Mouse (Mus musculus): ENCODE measurements around the gene Ncor1.
"Not testable (repeated sequence)": the region's sequence is repeated elsewhere in the genome, so short reads cannot be mapped to it uniquely, and the experiment has no call there.

Ncor1 gene

DNA sequence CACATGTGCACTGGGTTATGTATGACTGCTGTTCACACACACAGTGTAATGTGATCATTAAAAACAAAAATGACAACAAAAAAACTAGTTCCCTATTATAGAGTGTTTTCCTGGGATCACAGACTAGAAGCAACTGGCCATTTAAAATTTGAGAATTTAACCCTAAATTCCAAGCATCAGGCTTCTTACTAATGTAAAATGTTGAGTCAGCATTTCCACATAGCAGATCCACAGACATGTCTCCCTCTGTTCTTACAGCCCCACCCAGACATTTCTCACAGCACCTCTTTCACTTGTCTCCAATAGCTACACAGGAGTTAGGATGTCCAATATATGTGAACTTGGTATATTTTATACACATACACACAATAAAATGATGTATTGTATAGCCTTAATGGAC is 88.4 kb downstream of the Ncor1 start:
- no peak for DNase-seq (ENCODE audit: low read depth in 1 of 2, low spot score in 2 of 2)

DNA sequence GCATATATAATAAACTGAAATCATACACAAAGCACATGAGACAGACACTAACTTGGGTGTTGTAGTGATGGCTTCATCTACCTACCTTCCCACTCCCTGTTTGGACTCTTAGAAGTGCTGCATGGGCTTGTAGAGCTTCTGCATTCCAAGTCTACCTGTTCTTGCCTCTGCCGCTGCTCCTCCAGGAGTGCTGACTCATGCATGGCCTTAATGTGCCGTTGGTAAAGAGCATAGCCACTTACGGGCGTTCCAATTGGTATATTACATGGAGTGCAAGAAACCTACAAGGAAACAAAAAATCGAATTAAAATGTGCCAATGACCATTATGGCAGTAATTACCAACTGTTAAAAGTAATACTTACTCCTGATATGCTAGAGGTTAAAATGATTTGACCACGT is 91.5 kb downstream of the Ncor1 start:
- no peak for DNase-seq (ENCODE audit: low read depth in 1 of 2, low spot score in 2 of 2)

DNA sequence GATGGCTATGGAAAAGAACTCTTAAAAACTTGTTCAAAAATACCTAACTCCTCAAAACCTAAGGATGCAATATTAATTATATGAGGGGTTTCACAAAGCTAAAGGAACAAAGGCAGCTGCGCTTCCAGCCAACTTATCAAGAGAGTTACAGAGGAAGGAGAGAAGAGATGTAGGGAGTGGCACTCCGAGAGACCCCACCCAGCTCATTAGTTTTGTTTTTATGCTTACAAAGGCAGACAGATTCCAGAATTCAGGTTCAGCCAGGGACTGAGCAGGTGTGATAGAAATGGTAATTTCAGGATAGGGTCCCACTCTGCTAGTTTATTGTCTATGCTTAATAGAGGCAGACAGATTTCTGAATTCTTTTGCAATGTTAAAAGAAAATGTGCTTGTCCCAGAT is 103.1 kb downstream of the Ncor1 start:
- DNase-seq (ENCODE audit: low read depth in 1 of 2, low spot score in 2 of 2) = no peak

DNA sequence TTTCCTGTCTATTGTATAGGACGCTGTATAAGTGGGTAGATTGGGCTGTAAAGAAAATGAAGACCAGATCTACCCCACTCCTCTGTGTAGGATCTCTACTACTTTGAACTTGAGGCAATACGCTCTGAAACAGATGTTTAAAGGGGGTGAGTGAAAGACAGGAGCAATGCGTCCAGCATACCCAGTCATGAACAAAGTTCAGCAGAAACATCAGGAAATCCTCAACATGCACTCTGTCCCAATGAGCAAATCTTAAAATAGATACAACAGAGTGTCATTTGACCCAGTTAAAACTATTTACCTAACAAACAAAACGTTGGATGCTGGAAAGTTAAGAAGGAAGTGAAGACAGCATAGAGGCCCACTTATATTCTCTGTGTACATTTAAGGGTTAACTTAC is 106.4 kb downstream of the Ncor1 start:
- DNase-seq (ENCODE audit: low read depth in 1 of 2, low spot score in 2 of 2) = no peak

DNA sequence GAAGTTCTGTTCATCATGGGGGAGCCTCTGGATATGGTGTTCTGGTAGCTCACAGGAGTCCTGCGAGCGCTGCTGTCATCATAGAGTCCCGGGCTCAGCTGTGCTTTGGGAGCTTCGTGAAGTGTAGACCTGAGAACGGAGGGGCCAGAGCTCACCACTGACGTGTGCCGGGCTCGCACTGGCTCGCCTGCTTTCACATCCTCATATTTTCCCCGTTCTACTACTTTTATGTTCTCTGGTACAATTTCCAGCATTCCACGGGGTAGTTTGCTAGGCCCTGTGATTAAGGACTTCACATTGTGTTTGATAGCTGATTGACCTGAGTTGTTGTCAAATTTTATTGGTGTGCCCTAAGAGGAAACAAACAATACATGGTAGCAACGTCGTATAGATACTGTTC is 115.3 kb downstream of the Ncor1 start:
- no peak for DNase-seq (ENCODE audit: low read depth in 1 of 2, low spot score in 2 of 2)

DNA sequence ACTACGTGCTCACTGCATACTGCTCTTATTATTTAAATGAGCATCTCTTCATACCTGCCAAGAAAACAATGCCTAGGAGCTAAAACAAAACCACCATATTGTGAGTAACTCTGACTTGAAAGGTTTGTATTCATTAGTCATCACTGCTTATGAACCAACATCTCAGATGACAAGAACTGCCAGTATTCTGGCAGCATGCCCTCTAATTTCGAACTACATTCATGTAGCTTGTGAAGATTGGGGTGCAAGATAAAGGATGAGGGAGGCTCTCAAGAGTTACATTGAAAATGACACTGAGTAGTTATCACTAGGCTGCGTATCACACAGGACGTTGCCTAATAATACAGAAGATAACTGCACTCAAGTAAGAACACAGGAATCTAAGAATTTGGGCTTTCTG is 126.1 kb downstream of the Ncor1 start:
- no peak for DNase-seq (ENCODE audit: low read depth in 1 of 2, low spot score in 2 of 2)

DNA sequence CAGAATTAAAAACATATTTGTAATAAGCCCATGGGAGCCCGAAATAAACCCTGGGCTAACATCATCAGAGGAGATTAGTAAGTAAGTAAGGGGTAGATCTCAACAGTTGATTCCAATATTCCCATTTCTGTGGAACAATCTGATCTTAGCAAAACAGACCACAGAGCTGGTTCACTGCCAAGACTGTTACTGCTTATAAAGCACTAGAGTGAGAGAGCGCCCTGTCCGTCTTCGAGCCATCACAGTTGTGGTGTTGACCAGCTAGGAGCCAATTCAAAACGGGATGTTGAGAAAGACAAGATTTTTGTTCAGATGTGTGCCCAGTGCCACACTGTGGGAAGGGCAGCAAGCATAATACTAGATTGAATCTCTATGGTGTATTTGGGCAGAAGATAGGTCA is 127.2 kb downstream of the Ncor1 start:
- DNase-seq (ENCODE audit: low read depth in 1 of 2, low spot score in 2 of 2) = no peak

DNA sequence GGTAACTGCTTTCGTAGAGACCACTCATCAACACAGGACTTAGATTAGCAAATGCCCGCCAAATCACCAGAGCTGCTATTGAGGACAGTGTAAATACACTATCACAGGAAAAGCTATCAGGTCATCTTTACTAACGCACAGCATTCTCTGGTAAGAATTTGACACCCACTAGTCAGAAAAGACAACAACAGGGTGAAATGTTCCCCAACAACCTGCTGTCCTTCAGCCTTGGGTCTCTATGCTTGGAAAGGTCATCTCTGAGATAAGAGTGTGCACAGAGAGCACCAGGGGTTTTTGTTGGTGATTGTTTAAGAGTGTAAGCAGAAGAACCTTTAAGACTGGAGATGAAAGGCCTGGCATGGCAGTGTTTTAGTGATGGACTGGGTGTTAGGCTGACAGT is 134.7 kb downstream of the Ncor1 start:
- DNase-seq (ENCODE audit: low read depth in 1 of 2, low spot score in 2 of 2) = no peak

DNA sequence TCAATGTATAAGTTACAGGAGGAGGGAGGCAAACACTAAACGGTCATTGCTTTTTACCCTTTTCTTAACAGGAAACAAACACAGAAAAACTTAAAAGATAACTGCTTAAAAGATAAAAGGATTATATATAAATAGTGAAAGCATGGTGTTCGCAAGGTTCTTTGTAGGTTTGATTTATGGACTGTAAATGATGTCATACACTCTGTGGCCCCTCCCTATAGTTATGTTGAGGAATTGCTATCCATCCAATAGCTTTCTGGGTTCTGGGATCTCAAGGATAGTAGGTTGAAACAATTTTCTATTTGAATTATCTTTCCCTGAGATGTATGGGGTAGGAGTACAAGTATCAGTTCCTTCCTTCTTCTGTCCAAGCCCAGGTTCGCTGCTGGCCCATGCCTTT is 138.2 kb downstream of the Ncor1 start:
- no peak for DNase-seq (ENCODE audit: low read depth in 1 of 2, low spot score in 2 of 2)

DNA sequence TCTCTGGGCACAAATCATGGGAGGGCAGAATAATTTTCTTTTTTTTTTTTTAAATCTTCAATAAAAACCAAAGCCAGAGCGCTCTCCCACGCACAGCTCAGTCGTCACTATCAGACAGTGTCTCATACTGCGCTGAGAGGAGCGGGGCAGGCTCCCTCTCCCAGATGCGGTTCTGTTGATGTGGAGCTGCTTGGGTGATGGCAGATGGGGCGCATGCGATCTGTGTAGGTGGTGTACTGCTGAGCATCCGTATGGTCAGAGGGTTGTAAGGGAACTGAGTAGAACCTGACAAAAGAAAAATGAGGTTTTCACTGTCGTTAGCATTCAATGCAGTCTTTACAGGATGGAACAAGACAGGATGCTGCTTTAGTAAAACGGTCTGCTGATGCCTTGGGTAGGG is 140.6 kb downstream of the Ncor1 start:
- DNase-seq (ENCODE audit: low read depth in 1 of 2, low spot score in 2 of 2) = no peak

DNA sequence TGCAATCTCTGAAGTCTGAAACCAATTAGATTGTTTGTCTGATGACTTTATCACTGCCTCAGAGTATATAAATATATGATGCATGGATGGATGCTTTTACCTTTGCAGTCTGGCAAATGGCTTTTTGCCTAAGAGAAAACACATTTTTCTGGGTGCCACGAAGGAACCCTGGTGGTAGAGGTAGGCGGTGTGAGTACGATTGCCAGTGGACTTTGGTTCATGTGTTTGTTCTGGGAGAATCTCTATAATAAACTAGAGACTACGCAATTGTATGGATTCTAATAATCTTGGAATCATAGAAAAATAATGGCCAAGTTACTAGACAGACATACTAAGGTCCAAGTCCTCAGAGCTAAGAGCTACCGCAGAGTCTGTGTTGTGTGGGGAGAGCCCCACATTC is 143.4 kb downstream of the Ncor1 start:
- no peak for DNase-seq (ENCODE audit: low read depth in 1 of 2, low spot score in 2 of 2)

DNA sequence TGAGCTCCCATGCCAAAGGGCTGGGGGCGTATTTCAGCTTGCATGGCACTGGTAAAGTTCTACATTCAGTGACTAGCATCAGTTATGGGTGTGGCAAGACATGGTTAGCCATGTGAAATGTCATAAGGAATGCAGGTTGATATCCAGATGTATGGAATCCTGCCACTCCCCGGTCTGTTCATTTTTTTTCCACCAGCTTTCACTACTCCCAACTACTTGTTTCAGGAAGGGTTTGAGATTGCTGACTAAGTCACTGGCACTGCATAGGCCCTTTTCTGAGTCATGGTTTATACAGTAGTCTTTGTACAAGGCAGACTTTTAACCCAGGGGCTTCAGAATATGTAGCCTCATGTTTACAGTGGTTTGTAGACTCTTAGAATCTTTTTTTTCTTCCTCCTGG is 149.0 kb downstream of the Ncor1 start:
- no peak for DNase-seq (ENCODE audit: low read depth in 1 of 2, low spot score in 2 of 2)

DNA sequence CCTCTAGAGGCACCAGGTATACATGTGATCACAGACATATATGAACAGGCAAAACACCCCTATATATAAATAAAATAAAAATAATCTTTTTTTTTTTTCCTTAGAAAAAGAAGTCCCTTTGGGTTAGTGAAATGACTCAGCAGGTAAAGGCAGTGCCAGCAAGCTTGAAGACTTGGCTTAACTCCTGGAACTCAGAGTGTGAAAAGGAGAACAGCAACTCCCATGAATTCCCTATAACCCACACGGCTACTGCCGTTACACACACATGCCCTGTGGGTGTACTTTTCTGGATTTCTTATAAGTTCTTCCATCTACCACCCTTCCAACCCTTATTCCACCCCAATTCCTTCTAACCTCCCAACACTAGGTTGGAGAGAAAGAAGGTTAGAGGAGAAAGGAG is 152.5 kb downstream of the Ncor1 start:
- DNase-seq (ENCODE audit: low read depth in 1 of 2, low spot score in 2 of 2) = no peak

DNA sequence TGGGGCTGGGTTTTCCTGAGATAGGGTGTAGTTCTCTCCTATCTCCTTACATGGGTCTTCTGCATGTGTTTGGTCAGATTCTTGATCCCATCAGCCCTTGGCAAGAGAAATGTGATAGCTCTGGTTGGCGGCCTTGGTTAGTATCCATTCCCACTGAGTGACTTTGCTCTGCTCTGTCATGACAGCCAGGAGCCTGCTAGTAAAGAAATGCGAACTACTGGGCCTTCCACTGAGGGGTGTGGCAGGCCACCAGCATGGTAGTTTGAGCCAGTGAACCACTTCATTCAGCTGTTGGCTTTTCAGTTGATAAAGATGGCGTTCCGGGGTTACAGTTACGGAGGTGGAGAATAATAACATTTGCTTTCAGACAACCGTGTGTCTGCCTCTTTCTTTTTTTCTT is 159.5 kb downstream of the Ncor1 start:
- no peak for DNase-seq (ENCODE audit: low read depth in 1 of 2, low spot score in 2 of 2)

DNA sequence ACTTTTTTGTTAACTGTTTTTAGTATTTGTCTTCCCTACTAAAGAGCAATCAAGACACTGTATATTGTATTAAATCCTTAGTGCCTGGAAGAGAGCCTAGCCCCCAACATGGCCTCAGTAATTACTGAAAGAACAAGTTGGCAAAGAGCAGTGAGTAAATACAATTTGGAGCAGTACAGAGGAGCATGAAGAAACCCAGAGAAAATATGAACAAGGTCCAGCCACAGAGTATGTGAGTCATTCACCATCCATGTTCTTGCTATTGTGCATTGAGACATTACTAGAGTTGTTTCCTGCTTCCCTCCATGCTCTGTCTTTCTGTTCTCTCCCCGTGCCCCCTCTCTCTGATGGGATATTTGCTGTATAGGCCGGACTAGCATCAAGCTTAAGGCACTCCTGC is 164.2 kb downstream of the Ncor1 start:
- no peak for DNase-seq (ENCODE audit: low read depth in 1 of 2, low spot score in 2 of 2)

DNA sequence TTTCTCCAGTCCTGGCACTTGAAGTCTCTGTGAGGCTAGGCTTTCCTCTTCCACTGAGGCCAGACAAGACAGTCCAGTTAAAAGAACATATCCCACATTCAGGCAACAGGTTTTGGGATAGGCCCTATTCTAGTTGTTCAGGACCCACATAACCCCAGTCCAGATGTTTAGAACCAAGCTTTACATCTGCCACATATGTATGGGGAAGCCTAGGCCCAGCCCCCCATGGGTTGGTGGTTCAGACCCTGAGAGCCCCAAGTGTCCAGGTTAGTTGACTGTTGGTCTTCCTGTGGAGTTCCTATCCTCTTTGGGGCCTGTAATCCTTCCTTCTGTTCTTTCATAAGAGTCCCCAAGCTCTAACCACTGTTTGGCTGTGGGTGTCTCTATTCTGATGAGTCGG is 170.6 kb downstream of the Ncor1 start:
- DNase-seq (ENCODE audit: low read depth in 1 of 2, low spot score in 2 of 2) = no peak

DNA sequence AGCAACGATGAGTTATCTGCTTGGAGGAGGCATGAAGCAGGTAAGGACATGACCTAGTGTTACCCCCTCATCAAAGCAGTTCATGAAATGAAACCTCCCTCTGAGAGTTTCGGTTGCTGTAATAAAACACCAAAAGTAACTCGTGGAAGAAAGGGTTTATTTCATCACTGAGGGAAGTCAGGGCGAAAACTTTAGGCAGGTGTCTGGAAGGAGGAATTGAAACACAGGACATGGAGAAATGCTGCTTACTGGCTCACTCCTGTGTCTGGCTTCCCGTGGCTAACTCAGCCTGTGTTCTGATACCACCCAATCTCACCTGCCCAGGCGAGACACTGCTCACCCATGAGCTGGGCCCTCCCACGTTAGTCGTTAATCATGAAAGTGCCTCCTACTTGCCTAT is 173.3 kb downstream of the Ncor1 start:
- no peak for DNase-seq (ENCODE audit: low read depth in 1 of 2, low spot score in 2 of 2)

DNA sequence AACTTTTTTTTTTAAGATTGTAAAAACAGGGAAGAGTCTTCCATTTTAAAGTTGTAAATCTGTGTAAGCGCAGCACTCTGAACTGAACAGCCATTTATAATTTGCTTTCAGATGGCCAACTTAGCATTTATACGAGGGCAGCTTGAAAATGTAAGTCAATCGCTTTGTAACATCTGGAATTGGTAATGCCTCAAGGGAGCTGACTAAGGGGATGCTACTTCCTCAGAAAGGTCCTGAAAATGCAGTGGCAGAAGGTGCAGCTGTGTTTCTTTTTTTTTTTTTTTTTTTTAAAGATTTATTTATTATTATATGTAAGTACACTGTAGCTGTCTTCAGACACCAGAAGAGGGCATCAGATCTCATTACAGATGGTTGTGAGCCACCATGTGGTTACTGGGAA is 174.3 kb downstream of the Ncor1 start:
- DNase-seq (ENCODE audit: low read depth in 1 of 2, low spot score in 2 of 2) = not testable (repeated sequence)

DNA sequence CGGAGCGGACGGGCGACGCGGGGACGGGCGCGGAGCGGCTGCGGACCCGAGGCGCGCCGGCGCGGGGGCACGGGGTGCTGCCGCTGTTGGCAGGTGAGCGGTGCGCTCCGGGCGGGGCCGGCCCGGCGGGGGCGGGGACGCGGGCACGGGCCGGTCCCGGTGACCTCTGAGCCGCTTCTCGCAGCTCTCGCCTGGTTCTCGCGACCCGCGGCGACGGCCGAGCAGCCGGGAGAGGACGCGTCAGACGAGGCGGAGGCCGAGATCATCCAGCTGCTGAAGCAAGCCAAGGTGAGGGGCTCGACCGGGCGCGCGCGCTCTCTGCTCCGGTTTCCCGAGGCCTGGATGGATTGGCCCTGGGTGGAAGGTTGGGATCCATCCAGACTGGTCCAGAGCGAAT is 176.7 kb downstream of the Ncor1 start:
- DNase-seq (ENCODE audit: low read depth in 1 of 2, low spot score in 2 of 2) = no peak

DNA sequence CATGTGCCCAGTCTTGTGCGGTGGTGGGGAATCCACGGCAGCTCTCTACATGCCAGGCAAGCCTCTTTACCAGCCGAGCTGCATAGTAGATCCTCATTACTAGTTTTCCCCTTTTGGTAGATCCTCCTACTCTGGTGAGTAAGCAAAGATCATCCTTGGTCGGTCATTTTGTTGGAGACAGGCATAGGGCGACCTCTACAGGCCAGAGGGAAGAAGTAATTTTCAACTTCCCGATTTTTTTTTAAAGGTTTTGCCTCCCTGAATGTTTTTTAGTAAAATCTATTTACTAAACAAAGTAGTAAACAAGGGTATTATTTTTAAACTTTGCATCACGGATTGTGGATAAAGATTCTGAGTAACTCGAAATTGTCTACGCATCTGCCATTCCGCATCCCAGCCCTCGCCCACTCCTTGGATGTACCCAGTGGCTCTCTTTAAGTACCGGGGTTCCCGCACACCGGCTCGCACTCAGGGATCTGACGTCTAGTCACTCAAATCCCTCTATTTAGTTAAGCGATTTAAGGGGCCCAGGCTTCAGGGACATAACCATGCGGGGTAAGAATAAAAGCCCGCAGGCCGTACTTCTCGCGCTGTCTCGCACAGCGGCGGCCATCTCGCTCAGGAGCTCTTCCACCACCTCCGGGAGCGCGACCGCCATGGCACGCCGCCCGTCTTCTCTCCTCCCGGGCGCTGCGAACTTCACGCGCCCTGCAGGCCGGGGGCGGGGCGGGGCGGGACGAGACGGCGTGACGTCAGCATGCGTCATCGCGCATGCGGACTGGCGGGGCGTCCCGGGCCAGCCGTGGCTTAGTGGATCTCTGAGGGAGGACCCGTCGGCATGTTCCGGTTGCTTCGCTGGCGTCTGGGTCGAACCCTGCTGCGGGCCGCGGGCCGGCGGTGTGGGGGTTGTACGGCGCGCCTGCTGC is 177.4 kb downstream of the Ncor1 start, which contains the start of the genes Zswim7 and Ttc19:
Gene Zswim7 (minus strand): TSS at position 701 of the 926 bp plus-strand sequence.
Gene Ttc19 (plus strand): TSS at position 799 of the 926 bp plus-strand sequence.
- DNase-seq (ENCODE audit: low read depth in 1 of 2, low spot score in 2 of 2) = peak; percentile 58 to 83

DNA sequence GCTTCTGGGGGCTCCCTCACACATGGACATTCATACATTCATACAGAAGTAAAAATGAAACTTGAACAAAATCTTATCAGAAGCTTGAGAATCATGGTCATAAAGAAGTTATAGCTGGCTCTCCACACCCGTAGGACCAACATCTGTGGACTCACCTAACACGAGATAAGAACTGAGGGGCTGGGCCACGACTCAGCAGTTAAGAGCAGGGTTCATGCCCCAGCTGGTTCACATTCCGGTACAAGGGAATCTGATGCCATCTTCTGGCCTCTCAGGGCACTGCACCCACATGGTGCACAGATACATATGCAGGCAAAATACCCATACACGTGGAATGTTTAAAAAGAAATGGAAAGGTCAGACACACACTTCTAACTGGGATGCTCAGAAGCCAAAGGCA is 180.3 kb downstream of the Ncor1 start:
- DNase-seq (ENCODE audit: low read depth in 1 of 2, low spot score in 2 of 2) = peak; percentile 55 to 67

DNA sequence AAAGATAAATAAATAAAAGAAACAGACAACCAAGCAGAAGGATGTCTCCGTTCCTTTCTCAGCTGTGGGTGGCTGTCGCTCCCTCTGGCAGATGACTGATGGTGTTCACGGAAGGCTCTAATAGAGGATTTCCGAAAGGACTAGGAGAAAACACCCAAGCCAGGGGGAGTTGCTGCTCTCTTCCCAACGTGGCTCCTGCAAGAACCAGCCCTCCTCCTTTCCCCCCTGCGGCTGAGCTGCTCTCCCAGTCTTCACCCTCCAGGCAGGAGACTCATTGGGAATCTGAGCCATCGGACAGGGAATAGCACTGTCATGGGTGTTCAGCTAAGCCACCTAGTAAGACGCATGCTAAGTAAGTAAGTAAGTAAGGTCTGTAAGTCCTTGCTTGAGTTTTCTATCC is 181.3 kb downstream of the Ncor1 start:
- DNase-seq (ENCODE audit: low read depth in 1 of 2, low spot score in 2 of 2) = no peak

DNA sequence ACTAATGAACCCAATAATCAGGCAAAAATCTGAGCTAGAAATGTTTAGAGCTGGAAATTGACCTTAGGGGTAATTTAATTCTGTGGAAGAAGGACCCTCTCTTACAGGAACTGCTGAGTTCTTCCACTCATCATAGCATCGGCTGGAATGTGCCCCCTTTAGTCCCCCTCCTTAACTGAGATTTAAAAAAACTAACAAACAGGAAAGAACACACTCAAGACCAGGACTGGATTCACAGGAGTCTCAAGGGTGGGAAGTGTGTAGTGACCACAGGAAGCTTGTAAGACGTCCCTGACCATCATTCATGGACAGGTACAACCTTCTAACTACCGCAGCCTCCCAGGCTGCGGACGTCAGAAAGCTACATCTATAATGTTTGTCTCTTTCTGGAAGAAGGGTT is 187.5 kb downstream of the Ncor1 start:
- no peak for DNase-seq (ENCODE audit: low read depth in 1 of 2, low spot score in 2 of 2)

All from monocyte, adult 2 months (primary cell).